Mouse (Mus musculus) hindbrain, embryonic 16.5 days (tissue): ENCODE data around the gene Hecw1. TPM values are rescaled to one million over a fixed set of nuclear protein-coding genes. Genes with fewer than 3 reads are reported as not detected.

Source experiments
- ATAC-seq: fragments of 200-750 bp; cut with Nextera tagmentation; 2 replicates; pipeline ENCODE4 v1.8.0; 2017; ENCODE audit warnings: moderate TSS enrichment, moderate library complexity
- H3K27ac ChIP-seq: fragments of 300-500 bp; sonication (generic); 2 replicates; pipeline ENCODE4 v1.5.1; 2014; ENCODE audit warnings: low read depth, mild to moderate bottlenecking, control low read depth, low read length, moderate library complexity
- H3K27me3 ChIP-seq: fragments of 300-500 bp; sonication (generic); replicated peaks from 2 replicates; pipeline ENCODE4 v1.6.1; 2014; ENCODE audit warnings: low read length; ENCODE audit not compliant: control insufficient read depth, insufficient read depth
- H3K36me3 ChIP-seq: fragments of 300-500 bp; sonication (generic); 2 replicates; pipeline ENCODE4 v1.6.1; 2014; ENCODE audit warnings: mild to moderate bottlenecking, low read length, moderate library complexity, mixed read lengths; ENCODE audit not compliant: control insufficient read depth, insufficient read depth
- H3K4me1 ChIP-seq: fragments of 300-500 bp; sonication (generic); 2 replicates; pipeline ENCODE4 v1.6.1; 2014; ENCODE audit warnings: low read depth, low read length; ENCODE audit not compliant: control insufficient read depth, insufficient read depth
- H3K4me2 ChIP-seq: fragments of 300-500 bp; sonication (generic); 2 replicates; pipeline ENCODE4 v1.6.1; 2014; ENCODE audit warnings: mild to moderate bottlenecking, low read length, control low read depth, moderate library complexity
- H3K4me3 ChIP-seq: fragments of 300-500 bp; sonication (generic); 2 replicates; pipeline ENCODE4 v1.5.1; 2014; ENCODE audit warnings: mild to moderate bottlenecking, low read length, control low read depth, moderate library complexity
- H3K9ac ChIP-seq: fragments of 300-500 bp; sonication (generic); 2 replicates; pipeline ENCODE4 v1.6.1; 2014; ENCODE audit warnings: low read depth, mild to moderate bottlenecking, control low read depth, low read length, moderate library complexity
- H3K9me3 ChIP-seq: fragments of 300-500 bp; sonication (generic); 2 replicates; pipeline ENCODE4 v1.6.1; 2014; ENCODE audit warnings: mild to moderate bottlenecking, low read length, moderate library complexity; ENCODE audit not compliant: control insufficient read depth
- WGBS: fragments of 180-500 bp; shearing (Covaris S2); extraction: QIAGEN DNeasy Blood & Tissue Kit; methylation state at CpG from one replicate; pipeline ENCODE4 v1.1.7; 2014; 5-methylcytosine and 5-hydroxymethylcytosine counted together
- polyA plus RNA-seq: library from polyadenylated mRNA; unstranded; fragments of >200 nt; fragmentation: Nextera tagmentation; extraction: Ambion mirVana; gene quantifications from 2 replicates; pipeline ENCODE4 v1.2.1, GENCODE M21; 2015

The Hecw1 gene
- polyA plus RNA-seq, 1 experiment from 2014 or later = 38.9 TPM

GRCm38 (mm10) chr13:14439540-14439939 is 83.5 kb downstream of the Hecw1 start:
- Histone ChIP-seq H3K9me3 (no peaks in the 10 kb centered on the region), H3K4me3 (no peak overlapping the region), H3K4me1 (no peaks in the 10 kb centered on the region), H3K36me3 (no peaks in the 10 kb centered on the region), H3K27ac (no peak overlapping the region), H3K27me3 (no peaks in the 10 kb centered on the region), H3K4me2 (no peak overlapping the region), H3K9ac (no peak overlapping the region)
- ATAC-seq = no peak

GRCm38 (mm10) chr13:14428845-14429553 is 94.0 kb downstream of the Hecw1 start:
- WGBS = 90% methylated on average over 6 of the region's 6 CpGs
- Histone ChIP-seq H3K4me1 (no peaks in the 10 kb centered on the region), H3K27me3 (no peaks in the 10 kb centered on the region), H3K9ac (no peak overlapping the region), H3K27ac (no peak overlapping the region), H3K9me3 (no peaks in the 10 kb centered on the region), H3K4me2 (no peak overlapping the region), H3K4me3 (no peak overlapping the region), H3K36me3 (no peaks in the 10 kb centered on the region)
- no peak for ATAC-seq

- H3K9me3 ChIP-seq = no peaks in the 10 kb centered on the region
- H3K9ac ChIP-seq = no peak overlapping the region
- no peak for ATAC-seq
- H3K27ac ChIP-seq = no peak overlapping the region
- H3K4me1 ChIP-seq = no peaks in the 10 kb centered on the region
- 78% methylated on average over 2 of the region's 2 CpGs for WGBS
- H3K36me3 ChIP-seq = no peaks in the 10 kb centered on the region
- no peak overlapping the region for H3K4me2 ChIP-seq
- H3K27me3 ChIP-seq = no peaks in the 10 kb centered on the region
- H3K4me3 ChIP-seq = no peak overlapping the region
These were observed 98.2 kb downstream of the Hecw1 start for GRCm38 (mm10) chr13:14424836-14425235.

- no peak for ATAC-seq
- WGBS = 92% methylated on average over 1 of the region's 1 CpGs
- no peaks in the 10 kb centered on the region for H3K27me3 ChIP-seq
These were observed 109.6 kb downstream of the Hecw1 start for GRCm38 (mm10) chr13:14413405-14413804.

GRCm38 (mm10) chr13:14374470-14374869 is 148.6 kb downstream of the Hecw1 start:
- Histone ChIP-seq H3K9ac (no peak overlapping the region), H3K36me3 (0 out of 2 replicates have a peak, but pooled peaks cover 7% of the 10 kb centered on the region), H3K27me3 (no peaks in the 10 kb centered on the region), H3K27ac (no peak overlapping the region), H3K4me3 (no peak overlapping the region), H3K4me2 (no peak overlapping the region), H3K9me3 (no peaks in the 10 kb centered on the region), H3K4me1 (no peaks in the 10 kb centered on the region)
- no peak for ATAC-seq

More at GRCm38 (mm10) chr13:14413405-14413804, 109.6 kb downstream of the Hecw1 start:
- H3K36me3 ChIP-seq = no peaks in the 10 kb centered on the region
- no peak overlapping the region for H3K9ac ChIP-seq
- no peak overlapping the region for H3K4me2 ChIP-seq
- no peak overlapping the region for H3K27ac ChIP-seq
- no peaks in the 10 kb centered on the region for H3K4me1 ChIP-seq
- no peaks in the 10 kb centered on the region for H3K9me3 ChIP-seq
- no peak overlapping the region for H3K4me3 ChIP-seq

- H3K27ac ChIP-seq = no peak overlapping the region
- 0 out of 2 replicates have a peak, but pooled peaks have one; percentile 37 for ATAC-seq
- no peak overlapping the region for H3K9ac ChIP-seq
- no peak overlapping the region for H3K4me2 ChIP-seq
- H3K36me3 ChIP-seq = peaks cover 8% of the 10 kb centered on the region; the same call in 1 of the 2 replicates
- no peaks in the 10 kb centered on the region for H3K9me3 ChIP-seq
- H3K4me3 ChIP-seq = no peak overlapping the region
- WGBS = 79% methylated on average over 3 of the region's 3 CpGs
- H3K27me3 ChIP-seq = no peaks in the 10 kb centered on the region
- no peaks in the 10 kb centered on the region for H3K4me1 ChIP-seq
These were observed 157.5 kb downstream of the Hecw1 start for GRCm38 (mm10) chr13:14365546-14365945.

- ATAC-seq = no peak
- 100% methylated on average over 1 of the region's 1 CpGs for WGBS
- peaks cover 2% of the 10 kb centered on the region; the same call in 1 of the 2 replicates for H3K9me3 ChIP-seq
These were observed 195.8 kb downstream of the Hecw1 start for GRCm38 (mm10) chr13:14327252-14327651.

GRCm38 (mm10) chr13:14306617-14307016 is 216.4 kb downstream of the Hecw1 start:
- Histone ChIP-seq H3K4me1 (no peaks in the 10 kb centered on the region), H3K9ac (no peak overlapping the region), H3K4me3 (no peak overlapping the region), H3K27ac (no peak overlapping the region), H3K27me3 (no peaks in the 10 kb centered on the region), H3K4me2 (no peak overlapping the region), H3K36me3 (peaks cover 9% of the 10 kb centered on the region), H3K9me3 (no peaks in the 10 kb centered on the region)
- ATAC-seq = no peak
- 34% methylated on average over 8 of the region's 8 CpGs for WGBS

More at GRCm38 (mm10) chr13:14327252-14327651, 195.8 kb downstream of the Hecw1 start:
- Histone ChIP-seq H3K9ac (no peak overlapping the region), H3K4me3 (no peak overlapping the region), H3K36me3 (0 out of 2 replicates have a peak, but pooled peaks cover 4% of the 10 kb centered on the region), H3K27ac (no peak overlapping the region), H3K27me3 (no peaks in the 10 kb centered on the region), H3K4me1 (no peaks in the 10 kb centered on the region), H3K4me2 (no peak overlapping the region)

GRCm38 (mm10) chr13:14304103-14304502 is 218.9 kb downstream of the Hecw1 start:
- no peak for ATAC-seq

More at GRCm38 (mm10) chr13:14304103-14304502, 218.9 kb downstream of the Hecw1 start:
- no peak overlapping the region for H3K4me2 ChIP-seq
- H3K4me1 ChIP-seq = no peaks in the 10 kb centered on the region
- H3K9ac ChIP-seq = no peak overlapping the region
- no peaks in the 10 kb centered on the region for H3K27me3 ChIP-seq
- H3K36me3 ChIP-seq = peaks cover 13% of the 10 kb centered on the region
- H3K9me3 ChIP-seq = no peaks in the 10 kb centered on the region
- no peak overlapping the region for H3K4me3 ChIP-seq
- H3K27ac ChIP-seq = no peak overlapping the region
- WGBS = 95% methylated on average over 1 of the region's 1 CpGs
